Comparison of ENCODE assay signal across 15 mouse cellular contexts in genomic region chr6:89407247-89407889, GRCm38 (mm10). TPM values are rescaled to one million over a fixed set of nuclear protein-coding genes. Genes with fewer than 3 reads are reported as not detected.
DNase-seq lines count a peak whose midpoint lies in the region; ATAC-seq and TF ChIP-seq lines count a peak whose summit lies in the region.
"Had no signal": no experiment of that assay in that cellular context is flagged by ENCODE, and none has a peak within 500 bp of the region (broad histone marks: within the 10 kb centered on the region; RNA-seq: fewer than 3 reads in every experiment).

No protein-coding gene starts in this region.

- DNase-seq in cerebellum, adult 9-11 months, result peak; percentile 52
- DNase-seq in cerebellum, adult 9-10 months, result no peak
- DNase-seq in liver, embryonic 14.5 days (ENCODE audit: low read depth in 3 of 3, low spot score in 3 of 3), result no peak
- no peak for DNase-seq in ovary, adult 18-20 months (ENCODE audit: low spot score)
- no peak for DNase-seq in spleen, postnatal 36 days (ENCODE audit: low spot score in 2 of 2)
- DNase-seq: cerebellum, adult 18-20 months; gastrocnemius, postnatal 14 days; kidney, adult 18-20 months; left cerebral cortex, postnatal 4 days; right cerebral cortex, adult 18-20 months had no signal

- H3K4me3 ChIP-seq in liver, embryonic 14.5 days (ENCODE audit: insufficient read depth in 1 of 2, low read depth in 2 of 2, low read length in 2 of 2), result no peak overlapping the region
- H3K4me3 ChIP-seq in liver, embryonic 12.5 days, result no peak overlapping the region
- no peak overlapping the region for H3K4me3 ChIP-seq in forebrain, embryonic 15.5 days
- H3K4me3 ChIP-seq in neural tube, embryonic 15.5 days (replicated peaks), result no peak overlapping the region
- H3K4me3 ChIP-seq: heart, embryonic 15.5 days; myocyte had no signal

- no peak overlapping the region for H3K4me2 ChIP-seq in liver, embryonic 14.5 days (ENCODE audit: low read depth)
- H3K4me2 ChIP-seq in liver, embryonic 12.5 days, result no peak overlapping the region
- no peak overlapping the region for H3K4me2 ChIP-seq in forebrain, embryonic 15.5 days (replicated peaks)
- no peak overlapping the region for H3K4me2 ChIP-seq in neural tube, embryonic 15.5 days
- H3K4me2 ChIP-seq: heart, embryonic 15.5 days had no signal

- TF ChIP-seq CTCF in liver, embryonic 14.5 days (IDR thresholded peaks at IDR 0.05; ENCODE audit: low read depth), result no peak

- no peak overlapping the region for H3K27ac ChIP-seq in liver, embryonic 14.5 days
- no peak overlapping the region for H3K27ac ChIP-seq in liver, embryonic 12.5 days
- H3K27ac ChIP-seq in forebrain, embryonic 15.5 days (replicated peaks), result peak overlapping the region; percentile 27
- H3K27ac ChIP-seq in neural tube, embryonic 15.5 days (replicated peaks), result peak overlapping the region; percentile 37; the same call in 1 of the 2 replicates
- H3K27ac ChIP-seq: heart, embryonic 15.5 days had no signal

- no peak overlapping the region for H3K9ac ChIP-seq in liver, embryonic 14.5 days (replicated peaks)
- no peak overlapping the region for H3K9ac ChIP-seq in liver, embryonic 12.5 days
- no peak overlapping the region for H3K9ac ChIP-seq in forebrain, embryonic 15.5 days (replicated peaks)
- no peak overlapping the region for H3K9ac ChIP-seq in neural tube, embryonic 15.5 days (replicated peaks)
- H3K9ac ChIP-seq: heart, embryonic 15.5 days had no signal

- H3K36me3 ChIP-seq in liver, embryonic 14.5 days (replicated peaks; ENCODE audit: control insufficient read depth, insufficient read depth, low read depth), result no peaks in the 10 kb centered on the region
- H3K36me3 ChIP-seq in liver, embryonic 12.5 days, result no peaks in the 10 kb centered on the region
- no peaks in the 10 kb centered on the region for H3K36me3 ChIP-seq in forebrain, embryonic 15.5 days
- no peaks in the 10 kb centered on the region for H3K36me3 ChIP-seq in neural tube, embryonic 15.5 days
- H3K36me3 ChIP-seq: heart, embryonic 15.5 days had no signal

- H3K9me3 ChIP-seq in liver, embryonic 14.5 days (ENCODE audit: control insufficient read depth, low read length), result no peaks in the 10 kb centered on the region
- no peaks in the 10 kb centered on the region for H3K9me3 ChIP-seq in liver, embryonic 12.5 days (replicated peaks)
- H3K9me3 ChIP-seq in forebrain, embryonic 15.5 days, result no peaks in the 10 kb centered on the region
- no peaks in the 10 kb centered on the region for H3K9me3 ChIP-seq in neural tube, embryonic 15.5 days (replicated peaks)
- H3K9me3 ChIP-seq: heart, embryonic 15.5 days had no signal

- no peaks in the 10 kb centered on the region for H3K4me1 ChIP-seq in liver, embryonic 14.5 days (replicated peaks; ENCODE audit: control insufficient read depth in 2 of 2, insufficient read depth in 2 of 2, low read length in 1 of 2)
- H3K4me1 ChIP-seq in liver, embryonic 12.5 days, result no peaks in the 10 kb centered on the region; the same call in 1 of the 2 replicates
- peaks cover 13% of the 10 kb centered on the region for H3K4me1 ChIP-seq in forebrain, embryonic 15.5 days
- H3K4me1 ChIP-seq in neural tube, embryonic 15.5 days, result peaks cover 19% of the 10 kb centered on the region

- no peaks in the 10 kb centered on the region for H3K27me3 ChIP-seq in liver, embryonic 14.5 days (ENCODE audit: control insufficient read depth, insufficient read depth, low read length)
- H3K27me3 ChIP-seq in liver, embryonic 12.5 days (replicated peaks), result no peaks in the 10 kb centered on the region; the same call in 1 of the 2 replicates
- H3K27me3 ChIP-seq in forebrain, embryonic 15.5 days, result no peaks in the 10 kb centered on the region
- H3K27me3 ChIP-seq in neural tube, embryonic 15.5 days (replicated peaks), result no peaks in the 10 kb centered on the region
- H3K27me3 ChIP-seq: heart, embryonic 15.5 days had no signal

- ATAC-seq in liver, embryonic 14.5 days (ENCODE audit: insufficient read depth), result 0 out of 2 replicates have a peak, but pooled peaks have one; percentile 26
- ATAC-seq in liver, embryonic 12.5 days, result no peak
- ATAC-seq in forebrain, embryonic 15.5 days (replicated peaks), result peak; percentile 67
- 0 out of 2 replicates have a peak, but pooled peaks have one; percentile 28 for ATAC-seq in neural tube, embryonic 15.5 days (ENCODE audit: low FRiP score)

- WGBS in liver, embryonic 14.5 days (ENCODE audit: insufficient replicate concordance), result 60% methylated on average over 3 of the region's 3 CpGs
- WGBS in liver, embryonic 12.5 days (ENCODE audit: insufficient replicate concordance), result 64% methylated on average over 3 of the region's 3 CpGs
- 36% methylated on average over 3 of the region's 3 CpGs for WGBS in forebrain, embryonic 15.5 days
- WGBS in neural tube, embryonic 15.5 days, result 61% methylated on average over 3 of the region's 3 CpGs

- TF ChIP-seq EP300 in liver, embryonic 14.5 days (IDR thresholded peaks at IDR 0.05; ENCODE audit: low read depth), result no peak

RNA-seq across cellular contexts. Expression of gene Plxna1, which starts 44.9 kb away (rescaled TPM):
- 2.6 TPM in 2 replicates for polyA plus RNA-seq in liver, embryonic 14.5 days (2012; rRNA removed)
- polyA plus RNA-seq in liver, embryonic 14.5 days (2014; fragmentation: Nextera tagmentation; extraction: Ambion mirVana), result 1.7 TPM in 2 replicates
- 6.7 and 7.2 TPM in 2 replicates for polyA plus RNA-seq in liver, embryonic 12.5 days (2016; fragmentation: Nextera tagmentation; extraction: Ambion mirVana)
- 39.5 and 45.7 TPM in 2 replicates for polyA plus RNA-seq in forebrain, embryonic 15.5 days (2015; fragmentation: Nextera tagmentation; extraction: Ambion mirVana)
- polyA plus RNA-seq in neural tube, embryonic 15.5 days (2015; fragmentation: Nextera tagmentation; extraction: Ambion mirVana), result 34.8 and 36.4 TPM in 2 replicates

Comparison
In these comparisons a context has a peak if more than half of its experiments do, and no peak if none do; other contexts are left out.
1. H3K27ac ChIP-seq: peak in forebrain, embryonic 15.5 days (single experiment) and neural tube, embryonic 15.5 days (single experiment); none in liver, embryonic 14.5 days (single experiment) and liver, embryonic 12.5 days (single experiment).